Mouse (Mus musculus) left cerebral cortex, postnatal 25 days (tissue): ENCODE results near the gene Dctd. TPM values are rescaled to one million over a fixed set of nuclear protein-coding genes. Genes with fewer than 3 reads are reported as not detected.
"Not testable (repeated sequence)": the region's sequence is repeated elsewhere in the genome, so short reads cannot be mapped to it uniquely, and the experiment has no call there.

Source experiments
- DNase-seq, 2 experiments: peaks; one replicate each; pipeline ENCODE4 v3.0.0; 2022; ENCODE audit warnings: low spot score in 2 of 2, mixed read lengths in 1 of 2
- intact Hi-C: fragments of 180-260 bp; cut with DNase I; formaldehyde crosslinking; loops from one replicate; pipeline ENCODE4 v1.15.1; 2025
- total RNA-seq, 2 experiments: library from RNA; stranded (reverse); gene quantifications; 2 replicates each; pipeline ENCODE4 v1.2.3; 2021

The Dctd gene
- total RNA-seq, 2 experiments from 2014 or later, result 5.5 to 9.4 TPM

DNA sequence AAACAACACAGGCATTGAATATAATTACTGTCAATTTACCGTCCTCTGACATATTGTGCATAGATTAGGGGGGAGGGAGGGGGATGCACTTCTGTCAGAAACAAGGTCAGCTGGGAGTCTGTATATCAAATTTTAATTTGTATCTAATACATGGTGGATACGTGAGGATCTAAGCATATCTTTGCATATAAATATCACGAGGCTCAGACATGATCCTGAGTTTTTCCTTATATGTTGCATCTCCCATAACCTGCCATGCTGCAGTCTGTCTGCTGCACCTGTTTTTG is 38.7 kb downstream of the Dctd start:
- intact Hi-C loops, result no loop called here
- DNase-seq, result no peak

DNA sequence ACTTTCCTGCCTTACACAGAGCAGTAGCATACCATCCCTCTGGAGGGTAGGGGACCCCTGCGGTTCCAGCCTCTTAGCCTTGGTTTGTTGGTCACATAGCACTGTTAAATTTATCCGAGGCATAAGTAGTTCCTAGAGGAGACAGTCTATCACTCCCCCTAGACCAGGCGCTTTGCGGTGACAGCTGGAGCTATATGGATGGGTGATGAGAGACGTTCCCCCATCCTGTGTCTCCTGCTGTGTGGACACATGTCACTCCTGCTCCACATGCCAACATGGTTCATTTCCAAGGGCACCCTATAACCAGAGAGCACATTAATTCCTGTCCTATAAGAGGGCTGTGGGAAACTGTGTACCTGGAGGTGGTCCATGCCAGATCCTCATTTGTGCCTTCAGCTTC is 42.1 kb downstream of the Dctd start:
- DNase-seq, result no peak
- intact Hi-C loops, result no loop called here

GRCm38 (mm10) chr8:48145766-48146165 is 46.9 kb downstream of the Dctd start:
- intact Hi-C loops, result no loop called here
- DNase-seq, result no peak

DNA sequence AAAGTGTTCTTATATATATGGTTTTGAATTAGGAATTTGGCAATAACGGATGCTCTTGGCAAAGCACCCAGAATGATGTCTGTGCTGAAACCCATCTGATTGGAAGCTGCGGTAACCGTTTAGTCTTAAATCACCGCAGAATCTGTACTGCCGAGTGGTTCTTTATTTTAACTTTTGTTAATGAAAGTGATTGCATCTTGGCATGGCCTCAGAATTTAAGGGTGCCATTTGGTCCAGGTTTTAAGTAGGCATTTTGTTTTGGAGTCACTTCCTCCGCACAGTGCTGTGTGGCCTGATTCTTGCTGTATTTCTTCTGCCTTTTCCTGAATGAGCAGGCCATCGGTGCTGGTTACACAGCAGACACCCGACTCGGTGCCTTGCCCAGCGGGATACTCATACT is 47.6 kb downstream of the Dctd start:
- intact Hi-C loops, result no loop called here
- DNase-seq, result peak; percentile 35 to 76

GRCm38 (mm10) chr8:48152062-48152738 is 53.3 kb downstream of the Dctd start:
- intact Hi-C loops, result no loop called here

DNA sequence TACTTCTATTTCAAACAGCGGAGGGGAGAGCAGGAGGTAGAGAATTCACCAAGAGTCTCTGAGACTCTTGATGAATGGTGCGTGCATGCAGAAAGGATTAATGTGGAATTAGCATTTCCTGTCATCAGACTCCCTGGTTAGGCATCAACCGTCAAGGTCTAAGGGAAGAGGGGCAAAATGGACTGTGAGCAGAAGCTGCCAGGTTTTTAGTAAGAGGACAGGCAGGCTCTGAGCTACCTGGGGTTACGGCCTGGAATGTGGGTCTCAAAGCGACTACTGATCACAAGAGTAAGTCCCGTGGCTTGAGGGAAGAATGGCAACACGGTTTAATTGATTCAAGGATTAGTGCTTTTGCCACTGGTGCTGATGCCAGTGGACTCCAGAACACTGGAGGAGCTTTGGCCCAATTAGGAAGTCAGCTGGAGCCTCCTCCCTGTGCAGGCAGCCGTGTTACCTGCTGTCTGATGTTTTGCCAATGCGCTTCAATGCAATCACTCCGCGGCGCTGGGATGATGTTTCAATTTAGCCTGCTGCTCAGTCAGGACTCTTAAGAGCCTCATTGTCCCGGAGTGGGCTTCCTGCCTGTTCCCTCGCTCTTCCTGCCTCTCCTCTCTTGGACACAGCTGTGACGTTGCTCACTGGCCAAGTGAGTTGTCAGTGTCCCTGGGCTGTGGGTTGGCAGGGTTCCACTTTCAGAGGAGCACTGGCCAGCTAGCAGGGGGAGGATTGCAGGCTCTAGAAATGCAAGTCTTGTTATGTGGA is 54.6 kb downstream of the Dctd start:
- peak; percentile 49 to 78 for DNase-seq
- intact Hi-C loops, result no loop called here

More at GRCm38 (mm10) chr8:48152062-48152738, 53.3 kb downstream of the Dctd start:
- DNase-seq, result peak in 1 of 2 experiments; percentile 15

DNA sequence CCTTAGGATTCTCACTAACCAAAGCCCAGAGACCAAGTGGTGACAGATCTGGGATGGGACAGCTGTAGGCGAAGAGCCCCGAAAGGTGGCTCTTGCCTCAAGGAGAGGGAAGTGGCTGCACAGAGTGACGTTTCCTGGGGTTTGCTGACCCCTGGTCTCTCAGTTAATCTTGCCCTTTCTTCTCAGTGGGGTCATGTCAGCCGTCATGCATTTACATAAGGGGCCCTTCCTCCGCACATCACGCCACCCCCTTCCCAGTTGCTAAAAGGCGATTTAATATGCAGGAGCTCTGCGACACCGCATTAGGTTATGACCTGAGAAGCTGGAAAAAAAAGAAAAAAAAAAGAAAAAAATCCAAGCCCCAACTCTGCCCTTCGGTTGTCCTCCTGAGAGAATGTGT is 58.8 kb downstream of the Dctd start:
- DNase-seq, result no peak
- intact Hi-C loops, result no loop called here

- intact Hi-C loops, result no loop called here
- DNase-seq, result no peak
Observed at GRCm38 (mm10) chr8:48158560-48159217, 59.8 kb downstream of the Dctd start.

- no peak for DNase-seq
- intact Hi-C loops, result no loop called here
Observed at GRCm38 (mm10) chr8:48177406-48177805, 78.5 kb downstream of the Dctd start.

DNA sequence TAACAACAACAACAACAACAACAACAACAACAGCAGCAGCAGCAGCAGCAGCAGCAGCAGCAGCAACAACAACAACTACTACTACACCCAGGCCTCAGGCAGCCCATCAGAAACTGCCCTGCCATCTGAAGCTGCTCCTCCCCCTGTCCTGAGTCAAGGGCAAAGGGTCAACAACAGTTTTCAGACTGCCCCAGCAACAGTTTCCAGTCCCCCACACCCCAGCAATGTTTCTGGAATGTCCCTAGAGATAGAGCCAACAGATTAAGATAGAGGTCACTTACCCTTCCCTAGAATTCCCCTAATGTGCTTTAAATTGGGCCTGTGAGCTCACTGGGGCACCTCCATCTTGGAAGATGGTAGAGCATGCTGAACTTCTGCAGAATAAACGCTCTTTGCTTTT is 79.0 kb downstream of the Dctd start:
- no peak for DNase-seq

GRCm38 (mm10) chr8:48178993-48179392 is 80.1 kb downstream of the Dctd start:
- intact Hi-C loops, result no loop called here
- no peak for DNase-seq

More for the DNA sequence above, 79.0 kb downstream of the Dctd start:
- intact Hi-C loops, result no loop called here

DNA sequence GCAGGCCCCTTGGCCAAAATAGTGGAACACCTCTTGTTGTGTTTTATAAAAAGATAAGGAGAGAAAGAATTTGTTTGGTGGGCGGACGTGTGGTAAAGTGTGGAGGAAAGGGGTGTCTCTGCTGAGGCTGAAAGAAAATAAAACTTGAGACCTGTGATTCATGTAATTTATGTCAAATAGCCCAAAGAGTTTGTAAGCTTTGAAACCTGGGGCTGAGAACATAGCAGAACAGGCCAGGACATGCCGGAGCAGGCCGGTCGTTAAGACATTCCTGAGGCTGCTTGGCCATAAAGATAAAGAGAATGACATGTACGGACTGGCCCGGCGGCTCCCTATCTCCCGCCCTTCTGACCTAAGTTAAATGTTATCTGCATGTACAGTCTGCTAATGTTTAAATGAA is 81.3 kb downstream of the Dctd start:
- intact Hi-C loops, DNase-seq: not testable (repeated sequence)

DNA sequence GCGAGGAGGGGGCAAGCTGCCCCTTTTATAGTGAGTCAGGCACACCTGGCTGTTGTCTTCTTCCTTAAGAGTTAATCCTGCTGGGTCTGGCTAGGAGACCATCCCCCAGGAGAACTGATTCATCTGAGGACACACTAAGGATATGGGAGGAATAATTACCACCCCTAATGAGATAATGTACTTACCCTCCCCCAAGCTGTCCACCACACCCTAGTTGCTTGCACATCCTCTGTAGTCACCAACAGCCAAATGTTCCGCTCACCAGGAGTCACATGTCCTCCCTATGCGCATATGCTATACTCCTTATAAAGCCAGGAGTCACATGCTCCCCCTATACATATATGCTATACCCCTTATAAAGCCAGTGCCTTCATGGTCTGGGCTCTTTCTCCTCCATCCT is 82.1 kb downstream of the Dctd start:
- DNase-seq, result no peak
- intact Hi-C loops, result no loop called here

DNA sequence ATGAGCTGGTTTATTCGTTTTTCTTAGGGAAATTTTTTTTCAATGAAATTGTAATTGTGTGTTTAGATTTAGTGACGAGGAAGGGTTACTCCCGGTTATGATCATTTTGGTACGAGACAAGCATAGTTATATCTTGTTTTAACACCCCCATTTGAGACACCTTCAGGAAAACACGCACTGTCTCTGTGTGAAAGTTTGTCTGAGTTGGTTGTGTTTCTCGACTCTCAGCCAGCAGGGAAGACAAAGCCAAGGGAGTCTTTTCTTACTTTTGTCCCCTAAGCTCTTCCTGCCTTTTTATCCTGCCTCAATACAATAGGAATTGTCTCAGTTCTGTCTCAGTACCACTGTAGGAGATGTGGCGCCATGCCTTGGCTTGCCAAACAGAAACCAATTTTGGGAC is 84.9 kb downstream of the Dctd start:
- intact Hi-C loops, result no loop called here
- DNase-seq, result peak in 1 of 2 experiments; percentile 9

DNA sequence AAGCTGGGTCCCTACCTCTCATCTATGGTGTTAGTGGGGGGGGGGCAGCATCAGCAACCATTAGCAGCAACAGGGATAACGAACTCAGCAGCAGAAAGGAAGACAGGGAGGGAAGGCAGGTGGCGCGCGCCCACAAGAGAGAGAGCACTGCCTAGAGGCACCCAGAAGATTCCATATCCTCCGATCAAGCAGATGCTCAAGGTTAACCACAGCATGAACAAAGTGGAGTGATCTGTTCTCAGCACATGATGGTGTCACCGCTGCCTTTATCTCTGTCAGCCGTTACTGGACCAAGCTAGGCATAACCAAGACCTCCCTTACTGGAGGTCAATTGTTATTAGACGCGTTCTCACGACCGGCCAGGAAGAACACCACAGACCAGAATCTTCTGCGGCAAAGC is 89.7 kb downstream of the Dctd start:
- intact Hi-C loops, result no loop called here
- no peak for DNase-seq

DNA sequence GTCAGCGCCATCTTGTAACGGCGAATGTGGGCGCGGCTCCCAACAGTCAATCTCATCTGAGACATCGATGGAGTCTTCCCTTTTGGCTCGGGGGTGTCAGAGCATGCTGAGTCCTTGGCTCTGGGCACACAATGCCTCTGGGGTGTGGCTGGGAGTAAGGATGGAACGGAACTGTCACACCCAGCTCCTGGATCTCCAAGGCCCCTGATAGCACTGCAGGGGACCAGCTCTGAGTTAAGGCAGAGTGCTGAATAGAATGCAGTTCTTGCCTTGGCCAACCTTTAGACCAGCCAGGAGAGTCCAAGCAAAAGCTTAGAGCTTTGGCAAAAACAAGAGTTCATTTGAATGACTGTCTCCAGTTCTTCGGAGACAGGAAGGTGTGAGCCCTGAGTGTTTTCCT is 97.1 kb downstream of the Dctd start:
- intact Hi-C loops, result no loop called here
- DNase-seq, result no peak

GRCm38 (mm10) chr8:48199171-48199570 is 100.3 kb downstream of the Dctd start:
- intact Hi-C loops, result no loop called here
- DNase-seq, result no peak

DNA sequence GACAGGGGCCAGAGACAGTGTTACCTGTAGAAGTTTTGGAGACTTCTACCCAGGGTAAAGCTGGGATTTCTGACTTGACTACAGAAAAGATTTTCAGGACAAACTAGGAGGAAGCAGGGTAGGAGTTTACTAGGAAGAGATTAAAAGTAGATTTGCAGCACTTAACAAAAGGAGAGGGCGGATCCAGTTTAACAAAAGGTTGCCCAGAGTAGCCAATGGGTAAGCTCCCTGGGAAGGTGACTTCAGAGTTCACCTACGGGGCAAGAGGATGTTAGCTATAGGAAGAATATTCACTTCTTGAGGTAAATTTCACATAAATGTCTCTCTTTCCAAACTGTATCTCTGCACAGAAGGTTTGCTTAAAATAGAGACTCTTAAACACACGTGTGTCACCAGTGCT is 103.7 kb downstream of the Dctd start:
- DNase-seq, result no peak
- intact Hi-C loops, result no loop called here
